Mouse (Mus musculus) olfactory bulb, adult 2 months (tissue): Measurements from ENCODE around the gene Prkab2.

Experiments
- CTCF ChIP-seq: fragments of 200-500 bp; IDR thresholded peaks from 2 replicates; pipeline ENCODE4 v1.5.1; 2012; ENCODE audit warnings: low read depth, mild to moderate bottlenecking, low read length, moderate library complexity; ENCODE audit not compliant: insufficient read depth
- POLR2A ChIP-seq: fragments of 200-500 bp; IDR thresholded peaks from 2 replicates; pipeline ENCODE4 v1.6.1; 2012; ENCODE audit warnings: mild to moderate bottlenecking, low read depth, low read length, moderate library complexity; ENCODE audit not compliant: insufficient read depth

GRCm38 (mm10) chr3:97665525-97665924 lies 7.5 kb downstream of the Prkab2 start:
- no peak for TF ChIP-seq CTCF
- no peak for TF ChIP-seq POLR2A
